Mouse (Mus musculus) CH12.LX (cell line): Measurements from ENCODE around the gene Ccdc182.

Experiments used
- CHD2 ChIP-seq: IDR thresholded peaks from 2 replicates; pipeline ENCODE4 v1.6.1; 2011; ENCODE audit warnings: low read length, improper control_type of control experiment
- CTCF ChIP-seq, 2 experiments: IDR thresholded peaks in 1 of 2; conservative IDR thresholded peaks in 1 of 2; 2 replicates each; pipeline ENCODE4 v1.5.1; 2011 to 2012; ENCODE audit warnings: low read depth in 2 of 2, low read length in 2 of 2, improper control_type of control experiment in 1 of 2, inconsistent platforms in 1 of 2, mild to moderate bottlenecking in 1 of 2, moderate library complexity in 1 of 2
- E2F4 ChIP-seq: IDR thresholded peaks from 2 replicates; pipeline ENCODE4 v1.6.1; 2011; ENCODE audit warnings: low read depth, low read length, improper control_type of control experiment; ENCODE audit not compliant: insufficient replicate concordance
- EP300 ChIP-seq: IDR thresholded peaks from 2 replicates; pipeline ENCODE4 v1.6.1; 2011; ENCODE audit warnings: low read length, improper control_type of control experiment
- JUND ChIP-seq: conservative IDR thresholded peaks from 2 replicates; pipeline ENCODE4 v1.6.1; 2011; ENCODE audit warnings: low read depth, low read length, improper control_type of control experiment
- NELFE ChIP-seq: IDR thresholded peaks from 2 replicates; pipeline ENCODE4 v1.6.1; 2011; ENCODE audit warnings: low read depth, low read length, improper control_type of control experiment
- POLR2A ChIP-seq: IDR thresholded peaks from 2 replicates; pipeline ENCODE4 v1.6.1; 2011; ENCODE audit warnings: low read depth, mild to moderate bottlenecking, improper control_type of control experiment, low read length
- UBTF ChIP-seq: IDR thresholded peaks from 2 replicates; pipeline ENCODE4 v1.6.1; 2012; ENCODE audit warnings: low read depth, mild to moderate bottlenecking, inconsistent platforms, low read length, improper control_type of control experiment, moderate library complexity
- ZMIZ1 ChIP-seq: IDR thresholded peaks from 2 replicates; pipeline ENCODE4 v1.6.1; 2012; ENCODE audit warnings: low read depth, mild to moderate bottlenecking, inconsistent platforms, low read length, improper control_type of control experiment

- TF ChIP-seq CTCF (conservative IDR thresholded peaks at IDR 0.05 in 1 of 2, IDR thresholded peaks at IDR 0.05 in 1 of 2; ENCODE audit: low read depth in 2 of 2, low read length in 2 of 2), result peak in 1 of 2 experiments; percentile 45; a peak in 2 of 4 replicates
- no peak for TF ChIP-seq NELFE
- no peak for TF ChIP-seq E2F4
- no peak for TF ChIP-seq CHD2
- TF ChIP-seq JUND, result no peak
- no peak for TF ChIP-seq POLR2A
- no peak for TF ChIP-seq ZMIZ1
- TF ChIP-seq EP300, result no peak
- no peak for TF ChIP-seq UBTF
Observed at GRCm38 (mm10) chr11:88271870-88272269, 22.0 kb upstream of the Ccdc182 start.
